Mouse (Mus musculus): ENCODE data around the gene Slc4a4. TPM values are rescaled to one million over a fixed set of nuclear protein-coding genes. Genes with fewer than 3 reads are reported as not detected.

Slc4a4 gene
- polyA plus RNA-seq, 2 experiments = 0.50 to 0.57 TPM

DNA sequence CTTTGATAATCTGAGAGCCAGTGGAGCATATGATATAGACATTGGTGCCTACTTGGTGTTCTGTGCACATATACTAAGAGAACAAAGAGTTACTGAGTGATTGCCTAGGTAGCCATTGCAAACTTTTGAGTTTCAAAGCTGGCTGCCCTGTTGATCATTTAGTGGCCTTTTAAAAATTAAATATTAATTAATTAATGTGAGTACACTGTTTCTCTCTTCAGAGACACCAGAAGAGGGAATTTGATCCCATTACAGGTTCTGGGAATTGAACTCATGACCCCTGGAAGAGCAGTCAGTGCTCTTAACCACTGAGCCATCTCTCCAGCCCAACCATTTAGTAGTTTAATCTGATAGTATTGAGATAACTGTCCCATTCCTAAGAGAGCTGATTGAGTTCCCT is 209.8 kb downstream of the Slc4a4 start:
- TF ChIP-seq CTCF (IDR thresholded peaks at IDR 0.05; ENCODE audit: low read depth) (no peak), EP300 (IDR thresholded peaks at IDR 0.05; ENCODE audit: low read depth) (no peak)
- no peak overlapping the region for H3K4me3 ChIP-seq (ENCODE audit: insufficient read depth in 1 of 2, low read depth in 2 of 2, low read length in 2 of 2)
- H3K9ac ChIP-seq (replicated peaks) = no peak overlapping the region
- H3K27ac ChIP-seq = no peak overlapping the region
- DNase-seq (ENCODE audit: low read depth in 3 of 3, low spot score in 3 of 3) = no peak
- no peaks in the 10 kb centered on the region for H3K9me3 ChIP-seq (ENCODE audit: control insufficient read depth, low read length)
- no peak overlapping the region for H3K4me2 ChIP-seq (ENCODE audit: low read depth)
- H3K4me1 ChIP-seq (replicated peaks; ENCODE audit: control insufficient read depth in 2 of 2, insufficient read depth in 2 of 2, low read length in 1 of 2) = no peaks in the 10 kb centered on the region
- no peaks in the 10 kb centered on the region for H3K27me3 ChIP-seq (ENCODE audit: control insufficient read depth, insufficient read depth, low read length)
- ATAC-seq (ENCODE audit: insufficient read depth) = no peak
- no peaks in the 10 kb centered on the region for H3K36me3 ChIP-seq (replicated peaks; ENCODE audit: control insufficient read depth, insufficient read depth, low read depth)

- H3K4me1 ChIP-seq (replicated peaks; ENCODE audit: control insufficient read depth in 2 of 2, insufficient read depth in 2 of 2, low read length in 1 of 2) = no peaks in the 10 kb centered on the region
- no peaks in the 10 kb centered on the region for H3K36me3 ChIP-seq (replicated peaks; ENCODE audit: control insufficient read depth, insufficient read depth, low read depth)
- H3K4me3 ChIP-seq (ENCODE audit: insufficient read depth in 1 of 2, low read depth in 2 of 2, low read length in 2 of 2) = no peak overlapping the region
- no peaks in the 10 kb centered on the region for H3K27me3 ChIP-seq (ENCODE audit: control insufficient read depth, insufficient read depth, low read length)
- DNase-seq (ENCODE audit: low read depth in 3 of 3, low spot score in 3 of 3) = no peak
- WGBS (ENCODE audit: insufficient replicate concordance) = 57% methylated on average over 3 of the region's 3 CpGs
- no peak for ATAC-seq (ENCODE audit: insufficient read depth)
- TF ChIP-seq EP300 (IDR thresholded peaks at IDR 0.05; ENCODE audit: low read depth) = no peak
- TF ChIP-seq CTCF (IDR thresholded peaks at IDR 0.05; ENCODE audit: low read depth) = no peak
- no peak overlapping the region for H3K27ac ChIP-seq
- no peaks in the 10 kb centered on the region for H3K9me3 ChIP-seq (ENCODE audit: control insufficient read depth, low read length)
- H3K9ac ChIP-seq (replicated peaks) = no peak overlapping the region
- H3K4me2 ChIP-seq (ENCODE audit: low read depth) = no peak overlapping the region
These were observed 210.7 kb downstream of the Slc4a4 start for GRCm38 (mm10) chr5:89097291-89097690.

DNA sequence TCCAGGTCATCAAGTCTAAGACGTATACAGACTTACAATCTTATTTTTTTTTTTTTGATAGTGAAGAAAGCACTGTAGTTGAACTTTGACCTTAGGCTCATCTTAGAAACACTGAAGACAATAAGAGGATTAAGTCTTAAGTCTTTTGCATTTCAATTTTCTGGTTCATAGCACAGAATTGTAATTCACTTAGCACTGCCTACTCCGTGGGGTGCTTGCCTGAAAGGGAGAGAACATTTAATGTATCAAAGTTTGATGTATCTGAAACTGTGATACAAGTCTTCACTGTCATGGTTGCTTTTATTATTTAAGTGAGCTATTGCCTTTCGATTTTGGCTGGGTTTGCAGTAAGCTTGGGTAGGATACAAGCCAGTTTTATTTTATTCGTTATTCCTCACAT is 211.5 kb downstream of the Slc4a4 start:
- DNase-seq (ENCODE audit: low read depth in 3 of 3, low spot score in 3 of 3) (no peak), ATAC-seq (ENCODE audit: insufficient read depth) (no peak)
- Histone ChIP-seq H3K4me3 (ENCODE audit: insufficient read depth in 1 of 2, low read depth in 2 of 2, low read length in 2 of 2) (no peak overlapping the region), H3K27me3 (ENCODE audit: control insufficient read depth, insufficient read depth, low read length) (no peaks in the 10 kb centered on the region), H3K9ac (replicated peaks) (no peak overlapping the region), H3K4me2 (ENCODE audit: low read depth) (no peak overlapping the region), H3K36me3 (replicated peaks; ENCODE audit: control insufficient read depth, insufficient read depth, low read depth) (no peaks in the 10 kb centered on the region), H3K27ac (no peak overlapping the region), H3K9me3 (ENCODE audit: control insufficient read depth, low read length) (no peaks in the 10 kb centered on the region), H3K4me1 (replicated peaks; ENCODE audit: control insufficient read depth in 2 of 2, insufficient read depth in 2 of 2, low read length in 1 of 2) (no peaks in the 10 kb centered on the region)
- WGBS (ENCODE audit: insufficient replicate concordance) = 61% methylated on average over 4 of the region's 4 CpGs
- TF ChIP-seq CTCF (IDR thresholded peaks at IDR 0.05; ENCODE audit: low read depth) (no peak), EP300 (IDR thresholded peaks at IDR 0.05; ENCODE audit: low read depth) (no peak)

DNA sequence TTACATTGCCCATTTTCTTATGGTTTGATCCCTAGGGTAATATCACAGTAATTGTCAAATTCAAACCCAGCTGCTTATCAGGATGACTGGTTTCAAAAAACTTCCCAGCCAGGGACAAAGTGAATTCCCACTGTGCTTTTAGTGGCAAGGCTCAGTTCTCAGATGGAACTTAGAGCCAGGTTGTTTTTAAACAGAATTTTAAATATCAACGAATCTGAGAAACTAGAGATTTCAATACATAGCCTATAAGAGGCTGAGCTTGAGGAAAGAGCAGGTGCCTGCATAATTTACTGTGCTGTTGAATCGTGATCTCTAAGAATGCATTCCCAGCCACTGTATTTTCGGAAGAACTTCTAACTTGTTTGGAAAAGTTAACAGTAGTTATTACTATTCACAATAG is 213.3 kb downstream of the Slc4a4 start:
- DNase-seq (ENCODE audit: low read depth in 3 of 3, low spot score in 3 of 3) (no peak), ATAC-seq (ENCODE audit: insufficient read depth) (no peak)
- Histone ChIP-seq H3K9ac (replicated peaks) (no peak overlapping the region), H3K27me3 (ENCODE audit: control insufficient read depth, insufficient read depth, low read length) (no peaks in the 10 kb centered on the region), H3K27ac (no peak overlapping the region), H3K4me1 (replicated peaks; ENCODE audit: control insufficient read depth in 2 of 2, insufficient read depth in 2 of 2, low read length in 1 of 2) (no peaks in the 10 kb centered on the region), H3K9me3 (ENCODE audit: control insufficient read depth, low read length) (no peaks in the 10 kb centered on the region), H3K4me3 (ENCODE audit: insufficient read depth in 1 of 2, low read depth in 2 of 2, low read length in 2 of 2) (no peak overlapping the region), H3K36me3 (replicated peaks; ENCODE audit: control insufficient read depth, insufficient read depth, low read depth) (no peaks in the 10 kb centered on the region), H3K4me2 (ENCODE audit: low read depth) (no peak overlapping the region)
- TF ChIP-seq EP300 (IDR thresholded peaks at IDR 0.05; ENCODE audit: low read depth) (no peak), CTCF (IDR thresholded peaks at IDR 0.05; ENCODE audit: low read depth) (no peak)
- WGBS (ENCODE audit: insufficient replicate concordance) = 60% methylated on average over 3 of the region's 3 CpGs

DNA sequence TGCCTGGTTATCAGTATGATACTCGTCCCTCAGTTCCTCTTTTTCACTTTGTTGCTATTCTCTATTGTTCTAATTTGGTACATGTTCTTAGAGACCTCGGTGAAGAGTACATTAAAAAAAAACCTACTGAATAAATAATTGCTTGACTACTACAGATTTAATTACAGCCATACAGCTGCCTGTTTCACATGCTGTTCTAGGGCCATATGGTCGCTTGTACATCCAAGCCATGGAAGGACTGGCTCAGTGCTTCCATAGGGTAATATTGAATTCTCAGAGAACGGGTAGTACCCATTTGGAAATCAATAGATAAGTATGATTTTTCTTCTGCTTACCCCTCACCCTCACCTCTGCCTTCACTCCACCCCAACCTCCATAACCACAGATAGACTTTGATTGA is 215.9 kb downstream of the Slc4a4 start:
- WGBS (ENCODE audit: insufficient replicate concordance) = 24% methylated on average over 4 of the region's 4 CpGs
- H3K36me3 ChIP-seq (replicated peaks; ENCODE audit: control insufficient read depth, insufficient read depth, low read depth) = no peaks in the 10 kb centered on the region
- no peak overlapping the region for H3K4me2 ChIP-seq (ENCODE audit: low read depth)
- DNase-seq (ENCODE audit: low read depth in 3 of 3, low spot score in 3 of 3) (no peak), ATAC-seq (ENCODE audit: insufficient read depth) (no peak)
- no peak overlapping the region for H3K4me3 ChIP-seq (ENCODE audit: insufficient read depth in 1 of 2, low read depth in 2 of 2, low read length in 2 of 2)
- no peak for TF ChIP-seq EP300 (IDR thresholded peaks at IDR 0.05; ENCODE audit: low read depth)
- TF ChIP-seq CTCF (IDR thresholded peaks at IDR 0.05; ENCODE audit: low read depth) = no peak
- no peaks in the 10 kb centered on the region for H3K9me3 ChIP-seq (ENCODE audit: control insufficient read depth, low read length)
- H3K4me1 ChIP-seq (replicated peaks; ENCODE audit: control insufficient read depth in 2 of 2, insufficient read depth in 2 of 2, low read length in 1 of 2) = no peaks in the 10 kb centered on the region
- no peak overlapping the region for H3K9ac ChIP-seq (replicated peaks)
- H3K27me3 ChIP-seq (ENCODE audit: control insufficient read depth, insufficient read depth, low read length) = no peaks in the 10 kb centered on the region
- H3K27ac ChIP-seq = no peak overlapping the region

DNA sequence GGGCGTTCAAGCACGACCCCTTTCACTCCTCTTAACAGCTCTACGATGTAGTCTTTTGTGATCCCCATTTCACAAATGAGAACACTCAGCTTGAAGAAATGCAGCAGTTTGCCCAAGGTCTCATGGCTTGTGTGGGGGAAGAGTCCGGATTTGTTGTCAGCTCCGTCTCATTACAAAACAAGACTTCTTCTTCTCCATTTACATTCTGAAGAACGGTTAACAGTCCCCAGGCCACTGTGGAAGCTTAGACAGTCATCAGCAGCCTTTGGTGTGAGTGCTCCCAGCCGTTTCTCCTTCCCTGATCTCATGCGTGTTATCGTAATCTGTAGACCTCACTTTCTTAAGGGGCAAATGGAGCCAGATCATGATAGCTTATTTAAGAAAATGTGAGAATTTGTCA is 218.7 kb downstream of the Slc4a4 start:
- Histone ChIP-seq H3K36me3 (replicated peaks; ENCODE audit: control insufficient read depth, insufficient read depth, low read depth) (no peaks in the 10 kb centered on the region), H3K4me1 (replicated peaks; ENCODE audit: control insufficient read depth in 2 of 2, insufficient read depth in 2 of 2, low read length in 1 of 2) (no peaks in the 10 kb centered on the region), H3K9ac (replicated peaks) (no peak overlapping the region), H3K9me3 (ENCODE audit: control insufficient read depth, low read length) (no peaks in the 10 kb centered on the region), H3K27me3 (ENCODE audit: control insufficient read depth, insufficient read depth, low read length) (no peaks in the 10 kb centered on the region), H3K27ac (no peak overlapping the region), H3K4me3 (ENCODE audit: insufficient read depth in 1 of 2, low read depth in 2 of 2, low read length in 2 of 2) (no peak overlapping the region), H3K4me2 (ENCODE audit: low read depth) (no peak overlapping the region)
- WGBS (ENCODE audit: insufficient replicate concordance) = 65% methylated on average over 9 of the region's 9 CpGs
- ATAC-seq (ENCODE audit: insufficient read depth) (no peak), DNase-seq (ENCODE audit: low read depth in 3 of 3, low spot score in 3 of 3) (no peak)
- TF ChIP-seq CTCF (IDR thresholded peaks at IDR 0.05; ENCODE audit: low read depth) (no peak), EP300 (IDR thresholded peaks at IDR 0.05; ENCODE audit: low read depth) (no peak)
